Mouse (Mus musculus): ENCODE data around the gene Rps16. TPM values are rescaled to one million over a fixed set of nuclear protein-coding genes. Genes with fewer than 3 reads are reported as not detected.

Rps16 gene
- polyA plus RNA-seq, 1 experiment from 2014 or later: 824 TPM

- H3K27ac ChIP-seq (ENCODE audit: low read depth, low read length): no peak overlapping the region
- WGBS: 95% methylated on average over 3 of the region's 3 CpGs
- H3K9ac ChIP-seq (ENCODE audit: low read length): no peak overlapping the region
- H3K4me1 ChIP-seq (ENCODE audit: control insufficient read depth, insufficient read depth, low read length): no peaks in the 10 kb centered on the region
- no peaks in the 10 kb centered on the region for H3K9me3 ChIP-seq (ENCODE audit: control insufficient read depth, low read length)
- no peaks in the 10 kb centered on the region for H3K27me3 ChIP-seq (ENCODE audit: control insufficient read depth, insufficient read depth, low read length)
- H3K4me2 ChIP-seq: no peak overlapping the region
- H3K36me3 ChIP-seq (ENCODE audit: control insufficient read depth, insufficient read depth, low read length): peaks cover 56% of the 10 kb centered on the region
- ATAC-seq (ENCODE audit: low FRiP score): no peak
- DNase-seq (ENCODE audit: low spot score, missing footprints): no peak
- no peak overlapping the region for H3K4me3 ChIP-seq (ENCODE audit: low read depth, low read length)
Observed at GRCm38 (mm10) chr7:28401942-28402341, 51.5 kb downstream of the Rps16 start.

Other genes starting within 250 kb of the Rps16 start
- gene 9530053A07Rik, start 221.2 kb upstream of the Rps16 start, polyA plus RNA-seq (2014; fragmentation: Nextera tagmentation; extraction: Ambion mirVana): 0.03 and 0.08 TPM in 2 replicates
- gene Fbl, start 180.9 kb upstream of the Rps16 start, polyA plus RNA-seq (2014; fragmentation: Nextera tagmentation; extraction: Ambion mirVana): 43.2 and 46.0 TPM in 2 replicates
- 14.5 and 16.0 TPM in 2 replicates for gene Dyrk1b, start 171.2 kb upstream of the Rps16 start, polyA plus RNA-seq (2014; fragmentation: Nextera tagmentation; extraction: Ambion mirVana)
- gene Eid2, start 82.8 kb upstream of the Rps16 start, polyA plus RNA-seq (2014; fragmentation: Nextera tagmentation; extraction: Ambion mirVana): 10.1 and 13.4 TPM in 2 replicates
- gene Eid2b, start 72.9 kb upstream of the Rps16 start, polyA plus RNA-seq (2014; fragmentation: Nextera tagmentation; extraction: Ambion mirVana): 18.0 and 21.9 TPM in 2 replicates
- 0.41 and 0.48 TPM in 2 replicates for gene Selenov, start 59.5 kb upstream of the Rps16 start, polyA plus RNA-seq (2014; fragmentation: Nextera tagmentation; extraction: Ambion mirVana)
- gene Dll3, start 48.4 kb upstream of the Rps16 start, polyA plus RNA-seq (2014; fragmentation: Nextera tagmentation; extraction: Ambion mirVana): 89.6 and 90.0 TPM in 2 replicates
- 195 and 214 TPM in 2 replicates for gene Timm50, start 38.6 kb upstream of the Rps16 start, polyA plus RNA-seq (2014; fragmentation: Nextera tagmentation; extraction: Ambion mirVana)
- 71.3 and 82.2 TPM in 2 replicates for gene Supt5, start 11.9 kb upstream of the Rps16 start, polyA plus RNA-seq (2014; fragmentation: Nextera tagmentation; extraction: Ambion mirVana)
- gene Plekhg2, start 21.9 kb downstream of the Rps16 start, polyA plus RNA-seq (2014; fragmentation: Nextera tagmentation; extraction: Ambion mirVana): 36.1 and 39.4 TPM in 2 replicates
- gene Zfp36, start 29.6 kb downstream of the Rps16 start, polyA plus RNA-seq (2014; fragmentation: Nextera tagmentation; extraction: Ambion mirVana): 3.3 and 3.5 TPM in 2 replicates
- 44.4 and 50.5 TPM in 2 replicates for gene Med29, start 42.1 kb downstream of the Rps16 start, polyA plus RNA-seq (2014; fragmentation: Nextera tagmentation; extraction: Ambion mirVana)
- gene Paf1, start 42.3 kb downstream of the Rps16 start, polyA plus RNA-seq (2014; fragmentation: Nextera tagmentation; extraction: Ambion mirVana): 72.8 and 83.8 TPM in 2 replicates
- gene Gmfg, start 86.8 kb downstream of the Rps16 start, polyA plus RNA-seq (2014; fragmentation: Nextera tagmentation; extraction: Ambion mirVana): 6.3 and 7.5 TPM in 2 replicates
- 4.5 and 5.0 TPM in 2 replicates for gene Lrfn1, start 101.3 kb downstream of the Rps16 start, polyA plus RNA-seq (2014; fragmentation: Nextera tagmentation; extraction: Ambion mirVana)
- gene Ifnl2, start 159.8 kb downstream of the Rps16 start, polyA plus RNA-seq (2014; fragmentation: Nextera tagmentation; extraction: Ambion mirVana): not detected in 2 replicates
- not detected in 2 replicates for gene Ifnl3, start 172.2 kb downstream of the Rps16 start, polyA plus RNA-seq (2014; fragmentation: Nextera tagmentation; extraction: Ambion mirVana)
- not detected in 2 replicates for gene Sycn, start 190.2 kb downstream of the Rps16 start, polyA plus RNA-seq (2014; fragmentation: Nextera tagmentation; extraction: Ambion mirVana)
- gene Nccrp1, start 196.6 kb downstream of the Rps16 start, polyA plus RNA-seq (2014; fragmentation: Nextera tagmentation; extraction: Ambion mirVana): not detected in 2 replicates
- 23.8 and 27.8 TPM in 2 replicates for gene Samd4b, start 247.5 kb downstream of the Rps16 start, polyA plus RNA-seq (2014; fragmentation: Nextera tagmentation; extraction: Ambion mirVana)
- gene Pak4, start 247.5 kb downstream of the Rps16 start, polyA plus RNA-seq (2014; fragmentation: Nextera tagmentation; extraction: Ambion mirVana): 29.6 and 32.5 TPM in 2 replicates

Measured in midbrain, embryonic 11.5 days (tissue).